Mouse (Mus musculus): ENCODE results near the gene Hemk1.

Hemk1 gene

DNA sequence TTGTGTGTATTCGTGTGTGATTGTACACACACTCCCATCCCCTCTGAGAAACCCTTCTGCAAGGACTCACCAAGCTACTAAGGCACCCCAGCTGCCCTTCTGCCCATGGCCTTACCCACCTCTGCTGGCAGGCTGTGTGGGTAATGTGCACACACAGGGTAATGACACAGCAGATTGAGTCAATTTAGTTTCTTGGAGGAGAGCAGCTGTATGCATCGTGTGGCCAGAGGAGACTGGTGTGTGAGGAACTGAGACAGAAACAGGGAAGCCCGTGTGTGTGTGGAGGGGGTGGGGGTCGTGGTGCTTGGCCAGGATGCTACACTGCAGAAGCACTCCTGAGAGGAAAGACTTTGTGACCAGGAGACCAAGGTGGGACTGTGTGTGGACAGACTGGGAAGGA is 34.3 kb upstream of the Hemk1 start:
- Histone ChIP-seq H3K4me3 (replicated peaks; ENCODE audit: low read length) (no peak overlapping the region), H3K4me1 (replicated peaks; ENCODE audit: low read depth, low read length) (peaks cover 51% of the 10 kb centered on the region)
- TF ChIP-seq NANOG (IDR thresholded peaks at IDR 0.05; ENCODE audit: borderline replicate concordance, low read length) = no peak
- no peak for TF ChIP-seq POU5F1 (IDR thresholded peaks at IDR 0.05; ENCODE audit: borderline replicate concordance, low read length)
- TF ChIP-seq CTCF (conservative IDR thresholded peaks at IDR 0.05; ENCODE audit: low read length) = no peak

GRCm38 (mm10) chr9:107370106-107370463 is 31.9 kb upstream of the Hemk1 start:
- Histone ChIP-seq H3K4me3 (replicated peaks; ENCODE audit: low read length) (no peak overlapping the region), H3K36me3 (ENCODE audit: insufficient read depth, low read length) (no peaks in the 10 kb centered on the region), H3K27me3 (ENCODE audit: insufficient read depth, low read length) (peaks cover 10% of the 10 kb centered on the region), H3K9me3 (ENCODE audit: low read length) (no peaks in the 10 kb centered on the region), H3K4me1 (replicated peaks; ENCODE audit: low read depth, low read length) (peaks cover 49% of the 10 kb centered on the region)
- TF ChIP-seq CTCF (conservative IDR thresholded peaks at IDR 0.05; ENCODE audit: low read length) (no peak), NANOG (IDR thresholded peaks at IDR 0.05; ENCODE audit: borderline replicate concordance, low read length) (no peak), POU5F1 (IDR thresholded peaks at IDR 0.05; ENCODE audit: borderline replicate concordance, low read length) (no peak)

More for the DNA sequence above, 34.3 kb upstream of the Hemk1 start:
- Histone ChIP-seq H3K36me3 (ENCODE audit: insufficient read depth, low read length) (no peaks in the 10 kb centered on the region), H3K27me3 (ENCODE audit: insufficient read depth, low read length) (peaks cover 26% of the 10 kb centered on the region), H3K9me3 (ENCODE audit: low read length) (no peaks in the 10 kb centered on the region)

- Histone ChIP-seq H3K36me3 (ENCODE audit: insufficient read depth, low read length) (no peaks in the 10 kb centered on the region), H3K27me3 (ENCODE audit: insufficient read depth, low read length) (peaks cover 10% of the 10 kb centered on the region), H3K4me1 (replicated peaks; ENCODE audit: low read depth, low read length) (peaks cover 48% of the 10 kb centered on the region), H3K4me3 (replicated peaks; ENCODE audit: low read length) (no peak overlapping the region), H3K9me3 (ENCODE audit: low read length) (no peaks in the 10 kb centered on the region)
- no peak for TF ChIP-seq POU5F1 (IDR thresholded peaks at IDR 0.05; ENCODE audit: borderline replicate concordance, low read length)
- TF ChIP-seq NANOG (IDR thresholded peaks at IDR 0.05; ENCODE audit: borderline replicate concordance, low read length) = no peak
- no peak for TF ChIP-seq CTCF (conservative IDR thresholded peaks at IDR 0.05; ENCODE audit: low read length)
Measured at GRCm38 (mm10) chr9:107369270-107370105, 31.3 kb upstream of the Hemk1 start.

GRCm38 (mm10) chr9:107368302-107368701 is 30.2 kb upstream of the Hemk1 start:
- no peaks in the 10 kb centered on the region for H3K36me3 ChIP-seq (ENCODE audit: insufficient read depth, low read length)
- peaks cover 37% of the 10 kb centered on the region for H3K4me1 ChIP-seq (replicated peaks; ENCODE audit: low read depth, low read length)
- H3K9me3 ChIP-seq (ENCODE audit: low read length) = no peaks in the 10 kb centered on the region
- H3K27me3 ChIP-seq (ENCODE audit: insufficient read depth, low read length) = peaks cover 10% of the 10 kb centered on the region
- TF ChIP-seq NANOG (IDR thresholded peaks at IDR 0.05; ENCODE audit: borderline replicate concordance, low read length) = no peak
- TF ChIP-seq POU5F1 (IDR thresholded peaks at IDR 0.05; ENCODE audit: borderline replicate concordance, low read length) = no peak
- no peak for TF ChIP-seq CTCF (conservative IDR thresholded peaks at IDR 0.05; ENCODE audit: low read length)
- H3K4me3 ChIP-seq (replicated peaks; ENCODE audit: low read length) = no peak overlapping the region

DNA sequence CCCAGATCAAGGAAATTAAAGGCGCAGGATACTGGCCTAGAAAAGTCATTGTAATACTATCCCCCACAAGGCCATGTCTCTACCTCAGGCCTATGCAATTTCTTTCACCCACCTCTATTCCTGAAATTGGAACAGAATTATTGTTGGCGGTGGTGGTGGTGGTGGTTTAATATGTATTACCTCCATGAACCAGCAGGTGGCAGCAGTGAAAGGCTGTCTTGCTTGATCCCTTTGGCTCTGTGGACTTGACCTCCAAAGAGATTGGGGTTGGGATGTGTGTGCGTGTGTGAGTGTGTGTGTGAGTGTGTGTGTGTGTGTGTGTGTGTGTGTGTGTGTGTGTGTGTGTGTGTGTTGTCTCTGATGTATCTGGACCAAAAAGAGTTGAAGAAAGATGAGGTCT is 28.5 kb upstream of the Hemk1 start:
- Histone ChIP-seq H3K27me3 (ENCODE audit: insufficient read depth, low read length) (peaks cover 10% of the 10 kb centered on the region), H3K36me3 (ENCODE audit: insufficient read depth, low read length) (no peaks in the 10 kb centered on the region), H3K9me3 (ENCODE audit: low read length) (no peaks in the 10 kb centered on the region), H3K4me3 (replicated peaks; ENCODE audit: low read length) (no peak overlapping the region), H3K4me1 (replicated peaks; ENCODE audit: low read depth, low read length) (peaks cover 32% of the 10 kb centered on the region)
- TF ChIP-seq POU5F1 (IDR thresholded peaks at IDR 0.05; ENCODE audit: borderline replicate concordance, low read length) (no peak), CTCF (conservative IDR thresholded peaks at IDR 0.05; ENCODE audit: low read length) (peak; percentile 72)

DNA sequence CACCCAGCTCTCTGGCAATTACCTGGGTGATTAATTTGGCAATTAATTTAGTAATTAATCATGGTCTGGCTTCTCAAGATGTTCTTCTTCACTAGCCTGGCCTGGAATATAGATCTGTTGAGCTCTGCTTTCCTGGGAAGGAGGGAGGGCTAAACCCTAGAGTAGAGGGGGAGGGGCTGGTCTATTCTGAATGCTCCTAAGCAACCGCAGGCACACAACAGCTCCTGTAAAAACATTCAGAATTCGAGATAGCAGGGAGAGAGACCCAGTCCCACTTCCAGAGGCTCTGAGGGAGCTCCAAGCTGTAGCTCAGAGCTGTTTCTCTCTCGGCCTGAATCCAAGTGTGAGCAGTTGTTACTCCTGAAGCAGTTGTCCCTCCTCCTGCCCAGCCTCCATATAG is 22.8 kb upstream of the Hemk1 start:
- TF ChIP-seq POU5F1 (IDR thresholded peaks at IDR 0.05; ENCODE audit: borderline replicate concordance, low read length) (no peak), CTCF (conservative IDR thresholded peaks at IDR 0.05; ENCODE audit: low read length) (no peak), NANOG (IDR thresholded peaks at IDR 0.05; ENCODE audit: borderline replicate concordance, low read length) (no peak)
- Histone ChIP-seq H3K27me3 (ENCODE audit: insufficient read depth, low read length) (peaks cover 19% of the 10 kb centered on the region), H3K9me3 (ENCODE audit: low read length) (no peaks in the 10 kb centered on the region), H3K36me3 (ENCODE audit: insufficient read depth, low read length) (no peaks in the 10 kb centered on the region), H3K4me3 (replicated peaks; ENCODE audit: low read length) (no peak overlapping the region; the same call in 1 of the 2 replicates), H3K4me1 (replicated peaks; ENCODE audit: low read depth, low read length) (peaks cover 23% of the 10 kb centered on the region)

DNA sequence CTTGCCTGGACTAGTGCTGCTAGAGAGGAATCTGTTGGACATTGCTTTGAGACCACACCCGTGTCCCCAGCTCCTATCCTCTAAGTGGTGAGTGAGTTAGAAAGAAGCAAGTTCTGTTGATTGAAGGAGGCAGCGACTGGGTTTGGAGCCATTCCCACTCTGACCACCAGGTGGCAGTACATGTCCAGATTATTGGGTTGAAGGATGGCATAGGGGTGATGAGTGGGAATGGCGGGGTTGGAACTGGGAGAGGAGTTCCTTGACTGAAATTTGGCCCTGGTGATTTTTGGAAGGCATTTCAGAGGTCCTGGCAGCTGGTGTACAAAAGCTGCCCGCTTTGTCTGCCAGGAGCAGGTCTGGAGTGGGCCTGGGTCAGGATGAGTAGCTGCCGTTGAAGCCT is 19.5 kb upstream of the Hemk1 start:
- Histone ChIP-seq H3K27me3 (ENCODE audit: insufficient read depth, low read length) (peaks cover 46% of the 10 kb centered on the region), H3K9me3 (ENCODE audit: low read length) (no peaks in the 10 kb centered on the region), H3K4me3 (replicated peaks; ENCODE audit: low read length) (no peak overlapping the region), H3K4me1 (replicated peaks; ENCODE audit: low read depth, low read length) (peaks cover 11% of the 10 kb centered on the region), H3K36me3 (ENCODE audit: insufficient read depth, low read length) (no peaks in the 10 kb centered on the region)
- TF ChIP-seq NANOG (IDR thresholded peaks at IDR 0.05; ENCODE audit: borderline replicate concordance, low read length) (no peak), CTCF (conservative IDR thresholded peaks at IDR 0.05; ENCODE audit: low read length) (peak; percentile 90)

DNA sequence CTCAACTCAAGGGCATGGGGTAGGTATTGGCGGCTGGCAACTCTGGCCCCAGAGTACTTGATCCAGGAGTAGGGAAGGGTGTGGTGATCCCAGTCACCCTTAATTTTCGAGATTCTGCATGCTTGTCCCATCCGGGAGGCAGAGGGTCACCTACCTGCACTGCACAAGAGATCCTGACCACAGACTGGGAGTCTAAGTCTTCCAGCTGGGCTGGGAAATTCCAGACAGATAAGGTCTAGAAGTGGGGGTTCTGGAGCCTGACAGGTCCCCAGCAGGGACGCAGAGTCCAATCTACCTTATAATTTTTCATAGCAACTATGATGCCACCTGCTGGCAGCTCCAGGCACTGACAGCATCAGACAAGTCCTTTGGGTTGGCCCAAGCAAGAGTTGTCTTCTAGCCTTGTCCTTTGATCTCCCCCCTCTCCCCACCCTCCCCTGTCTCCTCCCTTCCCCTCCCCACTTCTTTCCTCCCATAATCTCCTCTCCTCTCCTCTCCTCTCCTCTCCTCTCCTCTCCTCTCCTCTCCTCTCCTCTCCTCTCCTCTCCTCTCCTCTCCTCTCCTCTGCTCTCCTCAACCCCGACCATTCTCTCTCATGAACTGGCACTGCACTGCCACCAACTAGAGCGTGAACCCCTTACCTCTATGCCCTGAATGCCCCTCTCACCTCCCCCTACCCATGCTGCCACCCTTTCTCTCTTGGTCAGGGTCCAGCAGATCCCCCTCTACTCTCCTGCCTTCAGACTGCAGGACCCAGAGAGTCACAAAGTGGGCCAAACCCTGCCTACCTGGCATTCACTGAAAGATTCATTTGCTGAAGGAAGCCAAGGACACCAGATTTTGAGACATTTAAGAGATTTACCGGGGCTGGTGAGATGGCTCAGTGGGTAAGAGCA is 18.0 kb upstream of the Hemk1 start:
- Histone ChIP-seq H3K27me3 (ENCODE audit: insufficient read depth, low read length) (peaks cover 57% of the 10 kb centered on the region), H3K36me3 (ENCODE audit: insufficient read depth, low read length) (no peaks in the 10 kb centered on the region), H3K4me1 (replicated peaks; ENCODE audit: low read depth, low read length) (peaks cover 7% of the 10 kb centered on the region), H3K9me3 (ENCODE audit: low read length) (no peaks in the 10 kb centered on the region), H3K4me3 (replicated peaks; ENCODE audit: low read length) (no peak overlapping the region)
- TF ChIP-seq NANOG (IDR thresholded peaks at IDR 0.05; ENCODE audit: borderline replicate concordance, low read length) = no peak
- TF ChIP-seq CTCF (conservative IDR thresholded peaks at IDR 0.05; ENCODE audit: low read length) = peak; percentile 53

All from E14TG2a.4 (cell line).